Mouse (Mus musculus) kidney, postnatal 25 days (tissue): ENCODE results near the gene Ell3.

Experiments
- DNase-seq, 2 experiments: peaks; one replicate each; pipeline ENCODE4 v3.0.0; 2021; ENCODE audit warnings: mixed read lengths in 2 of 2

The Ell3 gene

GRCm38 (mm10) chr2:121447006-121447405 is 2.9 kb upstream of the Ell3 start:
- DNase-seq = no peak

GRCm38 (mm10) chr2:121446506-121446905 is 2.4 kb upstream of the Ell3 start:
- no peak for DNase-seq

- no peak for DNase-seq
Measured at GRCm38 (mm10) chr2:121445117-121445516, 1.0 kb upstream of the Ell3 start.

GRCm38 (mm10) chr2:121443068-121443349 is 1.1 kb downstream of the Ell3 start:
- DNase-seq = peak in 1 of 2 experiments; percentile 48

GRCm38 (mm10) chr2:121442259-121443067 is 1.6 kb downstream of the Ell3 start:
- peak; percentile 93 to 94 for DNase-seq

GRCm38 (mm10) chr2:121441800-121442199 is 2.3 kb downstream of the Ell3 start:
- peak in 1 of 2 experiments; percentile 47 for DNase-seq

- DNase-seq = no peak
Measured at GRCm38 (mm10) chr2:121440834-121441605, 3.1 kb downstream of the Ell3 start.

GRCm38 (mm10) chr2:121439746-121440145 is 4.3 kb downstream of the Ell3 start:
- peak; percentile 72 to 87 for DNase-seq

- no peak for DNase-seq
Measured at GRCm38 (mm10) chr2:121434854-121435253, 9.2 kb downstream of the Ell3 start.

GRCm38 (mm10) chr2:121425890-121426289 is 18.2 kb downstream of the Ell3 start:
- DNase-seq = no peak

- no peak for DNase-seq
Measured at GRCm38 (mm10) chr2:121423166-121423565, 20.9 kb downstream of the Ell3 start.

GRCm38 (mm10) chr2:121418476-121418875 is 25.6 kb downstream of the Ell3 start:
- no peak for DNase-seq

- DNase-seq = no peak
Measured at GRCm38 (mm10) chr2:121416356-121416755, 27.7 kb downstream of the Ell3 start.

GRCm38 (mm10) chr2:121415591-121415990 is 28.5 kb downstream of the Ell3 start:
- no peak for DNase-seq

GRCm38 (mm10) chr2:121415103-121415502 is 29.0 kb downstream of the Ell3 start:
- DNase-seq = no peak

- peak; percentile 37 to 66 for DNase-seq
Measured at GRCm38 (mm10) chr2:121414139-121414685, 29.9 kb downstream of the Ell3 start.

GRCm38 (mm10) chr2:121413387-121414042 is 30.6 kb downstream of the Ell3 start, which contains the start of the genes Pdia3 and Catsper2:
Gene Pdia3, plus strand, starts transcription at chr2:121413775.
Gene Catsper2, minus strand, starts transcription at chr2:121413792.
- peak; percentile 95 to 99 for DNase-seq

- no peak for DNase-seq
Measured at GRCm38 (mm10) chr2:121412843-121413386, 31.2 kb downstream of the Ell3 start.

GRCm38 (mm10) chr2:121408160-121408559 is 35.9 kb downstream of the Ell3 start:
- DNase-seq = peak; percentile 45 to 57

GRCm38 (mm10) chr2:121403296-121403695 is 40.8 kb downstream of the Ell3 start:
- peak; percentile 18 to 38 for DNase-seq

- peak; percentile 83 to 92 for DNase-seq
Measured at GRCm38 (mm10) chr2:121396624-121397023, 47.5 kb downstream of the Ell3 start.
